ENCODE assay signal across 25 mouse cellular contexts in genomic region chr10:109926149-109926548, GRCm38 (mm10).
DNase-seq lines count a peak whose midpoint lies in the region; ATAC-seq and TF ChIP-seq lines count a peak whose summit lies in the region.
"Had no signal": no experiment of that assay in that cellular context is flagged by ENCODE, and none has a peak within 500 bp of the region (broad histone marks: within the 10 kb centered on the region; RNA-seq: fewer than 3 reads in every experiment).

No protein-coding gene starts in this region.

- no peak for DNase-seq in liver, embryonic 11.5 days (ENCODE audit: low spot score)
- DNase-seq in liver, postnatal 0 days: no peak
- no peak for DNase-seq in lung, postnatal 36 days
- DNase-seq: adrenal gland, adult 8-10 months; adrenal gland, postnatal 25 days; cerebellum, adult 11-12 months; cerebellum, adult 8-10 months; cerebellum, postnatal 10 days; cerebellum, postnatal 36 days; gastrocnemius, adult 2 months; gastrocnemius, postnatal 14 days; heart, adult 11 months; heart, postnatal 14 days; heart, postnatal 4 days had no signal

- H3K4me1 ChIP-seq in liver, embryonic 11.5 days (replicated peaks; ENCODE audit: control insufficient read depth, insufficient read depth, low read length): no peaks in the 10 kb centered on the region
- H3K4me1 ChIP-seq in liver, postnatal 0 days (ENCODE audit: insufficient read depth): no peaks in the 10 kb centered on the region
- H3K4me1 ChIP-seq: heart, embryonic 12.5 days had no signal

- H3K27me3 ChIP-seq in liver, embryonic 11.5 days (replicated peaks; ENCODE audit: control insufficient read depth, insufficient read depth, low read length): no peaks in the 10 kb centered on the region
- H3K27me3 ChIP-seq in liver, postnatal 0 days (ENCODE audit: insufficient read depth, low read length): no peaks in the 10 kb centered on the region
- H3K27me3 ChIP-seq: forebrain, embryonic 13.5 days; heart, embryonic 12.5 days; heart, embryonic 15.5 days; hindbrain, embryonic 12.5 days; hindbrain, embryonic 15.5 days had no signal

- no peak overlapping the region for H3K27ac ChIP-seq in liver, embryonic 11.5 days (ENCODE audit: low read depth, low read length)
- H3K27ac ChIP-seq in liver, postnatal 0 days (ENCODE audit: low read depth): no peak overlapping the region
- H3K27ac ChIP-seq: forebrain, embryonic 10.5 days; forebrain, embryonic 13.5 days; gastrocnemius, adult 2 months; heart, embryonic 15.5 days; hindbrain, embryonic 12.5 days; hindbrain, embryonic 15.5 days had no signal

- no peaks in the 10 kb centered on the region for H3K9me3 ChIP-seq in liver, embryonic 11.5 days (ENCODE audit: control insufficient read depth, low read length)
- H3K9me3 ChIP-seq in liver, postnatal 0 days (ENCODE audit: low read length): no peaks in the 10 kb centered on the region
- H3K9me3 ChIP-seq: forebrain, embryonic 10.5 days; forebrain, embryonic 13.5 days; heart, embryonic 12.5 days; heart, embryonic 15.5 days; hindbrain, embryonic 12.5 days; hindbrain, embryonic 15.5 days had no signal

- no peak overlapping the region for H3K4me2 ChIP-seq in liver, embryonic 11.5 days
- no peak overlapping the region for H3K4me2 ChIP-seq in liver, postnatal 0 days (ENCODE audit: low read depth, low read length)
- H3K4me2 ChIP-seq: forebrain, embryonic 13.5 days; heart, embryonic 12.5 days; heart, embryonic 15.5 days; hindbrain, embryonic 12.5 days; hindbrain, embryonic 15.5 days had no signal

- 65% methylated on average over 3 of the region's 3 CpGs for WGBS in liver, embryonic 11.5 days
- 34% methylated on average over 3 of the region's 3 CpGs for WGBS in liver, postnatal 0 days (ENCODE audit: insufficient replicate concordance)

- peak; percentile 45; the same call in 1 of the 2 replicates for ATAC-seq in liver, embryonic 11.5 days (replicated peaks; ENCODE audit: low FRiP score)
- no peak for ATAC-seq in liver, postnatal 0 days
- peak; percentile 66 for ATAC-seq in common myeloid progenitor, adult 5-6 weeks (replicated peaks; ENCODE audit: low read depth, poor library complexity, severe bottlenecking)
- peak; percentile 44 to 49; a peak in 2 of 4 replicates for ATAC-seq in hematopoietic stem cell, adult 5-6 weeks (replicated peaks in 1 of 2; ENCODE audit: insufficient read depth in 1 of 2, low FRiP score in 2 of 2, low TSS enrichment in 1 of 2, low read depth in 1 of 2, poor library complexity in 2 of 2, severe bottlenecking in 2 of 2)
- ATAC-seq in frontal cortex, adult (ENCODE audit: low TSS enrichment): no peak
- ATAC-seq: CD4-positive, CD25-positive, alpha-beta regulatory T cell, adult 4 months; forebrain, embryonic 13.5 days; forebrain, embryonic 16.5 days had no signal

- H3K4me3 ChIP-seq in liver, embryonic 11.5 days (ENCODE audit: low read depth, low read length): no peak overlapping the region
- H3K4me3 ChIP-seq in liver, postnatal 0 days (ENCODE audit: low read depth, low read length): no peak overlapping the region
- H3K4me3 ChIP-seq: forebrain, embryonic 10.5 days; forebrain, embryonic 13.5 days; gastrocnemius, adult 2 months; heart, embryonic 12.5 days; heart, embryonic 15.5 days; hindbrain, embryonic 12.5 days; hindbrain, embryonic 15.5 days had no signal

- H3K9ac ChIP-seq in liver, embryonic 11.5 days (ENCODE audit: low read depth, low read length): no peak overlapping the region
- H3K9ac ChIP-seq in liver, postnatal 0 days (replicated peaks): no peak overlapping the region
- H3K9ac ChIP-seq: forebrain, embryonic 13.5 days; heart, embryonic 12.5 days; heart, embryonic 15.5 days; hindbrain, embryonic 12.5 days; hindbrain, embryonic 15.5 days had no signal

- TF ChIP-seq EP300 in liver, postnatal 0 days (IDR thresholded peaks at IDR 0.05; ENCODE audit: low read depth): no peak

- H3K36me3 ChIP-seq in liver, embryonic 11.5 days (ENCODE audit: control insufficient read depth, insufficient read depth, low read length): no peaks in the 10 kb centered on the region
- no peaks in the 10 kb centered on the region for H3K36me3 ChIP-seq in liver, postnatal 0 days (replicated peaks; ENCODE audit: insufficient read depth, low read length)
- H3K36me3 ChIP-seq: forebrain, embryonic 10.5 days; heart, embryonic 12.5 days; heart, embryonic 15.5 days; hindbrain, embryonic 12.5 days; hindbrain, embryonic 15.5 days had no signal

- TF ChIP-seq CTCF in liver, postnatal 0 days (IDR thresholded peaks at IDR 0.05; ENCODE audit: low read depth): no peak

Comparison
In these comparisons a context has a peak if more than half of its experiments do, and no peak if none do; other contexts are left out.
1. ATAC-seq: peak in liver, embryonic 11.5 days (single experiment), common myeloid progenitor, adult 5-6 weeks (single experiment) and hematopoietic stem cell, adult 5-6 weeks (2 of 2); none in liver, postnatal 0 days (single experiment) and frontal cortex, adult (single experiment).